Mouse (Mus musculus): ENCODE measurements around the gene Afg1l. TPM values are rescaled to one million over a fixed set of nuclear protein-coding genes. Genes with fewer than 3 reads are reported as not detected.

Afg1l gene
- polyA plus RNA-seq, 1 experiment from 2014 or later = 4.3 TPM

DNA sequence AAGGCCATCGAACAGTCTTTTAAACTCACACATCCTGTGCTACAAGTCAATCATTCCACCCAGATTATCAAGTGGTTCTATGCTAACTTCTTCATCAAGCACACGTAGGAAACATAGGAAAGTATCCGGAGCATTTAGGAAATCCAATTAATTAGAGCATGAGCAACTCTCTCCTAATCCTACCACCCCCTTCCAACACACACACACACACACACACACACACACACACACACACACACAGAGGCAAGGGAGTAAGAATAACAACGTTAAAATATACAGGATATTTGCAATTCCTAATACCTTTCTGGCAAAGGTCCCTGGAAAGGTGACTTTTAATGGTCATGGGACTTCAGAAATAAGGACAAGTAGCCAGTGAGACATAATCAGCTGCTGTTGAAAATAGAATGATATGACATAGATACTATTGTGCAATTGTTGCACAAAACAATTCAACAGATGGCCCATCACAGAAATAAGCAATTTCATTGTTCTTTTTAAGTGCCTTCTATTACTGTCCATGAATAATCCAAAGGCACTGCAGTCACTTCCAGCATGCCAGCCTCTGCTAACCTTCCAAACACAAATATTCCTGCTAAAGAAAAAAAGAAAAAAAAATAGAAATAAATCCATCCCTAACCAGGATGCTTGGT, 62.4 kb downstream of the Afg1l start:
- Histone ChIP-seq H3K9me3 (no peaks in the 10 kb centered on the region), H3K4me1 (peaks cover 27% of the 10 kb centered on the region), H3K4me2 (no peak overlapping the region), H3K27ac (no peak overlapping the region), H3K27me3 (0 out of 2 replicates have a peak, but pooled peaks cover 3% of the 10 kb centered on the region), H3K9ac (no peak overlapping the region), H3K36me3 (replicated peaks) (no peaks in the 10 kb centered on the region), H3K4me3 (replicated peaks) (no peak overlapping the region)
- no peak for ATAC-seq (ENCODE audit: low FRiP score)
- WGBS = 35% methylated on average over 4 of the region's 4 CpGs

DNA sequence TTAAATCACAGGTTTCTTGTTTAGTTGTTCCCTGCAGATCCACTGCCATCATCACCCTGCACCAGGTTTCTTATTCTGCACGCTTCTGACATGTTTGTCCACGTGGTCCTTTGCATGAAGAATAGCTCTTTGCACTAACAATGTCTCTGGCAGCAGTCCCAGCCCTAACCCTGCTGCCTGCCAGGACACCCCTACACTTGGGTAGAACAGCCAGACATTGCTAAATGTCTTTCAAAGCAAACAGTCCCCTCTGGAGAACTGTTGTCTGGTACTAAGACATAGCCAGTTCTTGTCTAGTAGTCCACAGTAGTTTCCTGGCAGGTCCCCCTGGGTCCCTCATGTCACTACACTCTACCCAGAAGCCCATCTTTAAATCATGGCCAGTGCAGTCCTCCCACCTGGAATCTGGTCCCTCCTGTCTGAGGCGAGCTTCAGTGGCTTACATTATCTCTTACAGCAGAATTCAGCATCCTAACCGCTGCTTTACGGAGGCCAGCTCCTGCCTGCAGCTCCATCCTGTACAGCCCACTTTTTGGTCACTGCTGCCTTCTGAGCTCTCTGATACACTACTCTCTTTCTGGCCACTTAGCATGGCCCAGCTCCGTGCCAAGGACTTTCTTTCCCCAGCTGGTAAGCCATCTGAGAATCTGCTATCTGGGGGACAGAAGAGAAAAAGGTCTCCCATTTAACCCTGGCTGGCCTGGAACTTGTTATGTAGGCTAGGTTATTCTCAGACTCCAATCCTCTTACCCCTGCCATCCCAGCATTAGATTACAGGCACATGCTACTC, 67.4 kb downstream of the Afg1l start:
- H3K4me3 ChIP-seq (replicated peaks) = no peak overlapping the region
- no peaks in the 10 kb centered on the region for H3K9me3 ChIP-seq
- H3K4me1 ChIP-seq = peaks cover 3% of the 10 kb centered on the region; the same call in 1 of the 2 replicates
- 0 out of 2 replicates have a peak, but pooled peaks cover 3% of the 10 kb centered on the region for H3K27me3 ChIP-seq
- H3K27ac ChIP-seq = no peak overlapping the region
- H3K9ac ChIP-seq = no peak overlapping the region
- no peak overlapping the region for H3K4me2 ChIP-seq
- no peaks in the 10 kb centered on the region for H3K36me3 ChIP-seq (replicated peaks)
- 76% methylated on average over 6 of the region's 6 CpGs for WGBS
- ATAC-seq (ENCODE audit: low FRiP score) = no peak

DNA sequence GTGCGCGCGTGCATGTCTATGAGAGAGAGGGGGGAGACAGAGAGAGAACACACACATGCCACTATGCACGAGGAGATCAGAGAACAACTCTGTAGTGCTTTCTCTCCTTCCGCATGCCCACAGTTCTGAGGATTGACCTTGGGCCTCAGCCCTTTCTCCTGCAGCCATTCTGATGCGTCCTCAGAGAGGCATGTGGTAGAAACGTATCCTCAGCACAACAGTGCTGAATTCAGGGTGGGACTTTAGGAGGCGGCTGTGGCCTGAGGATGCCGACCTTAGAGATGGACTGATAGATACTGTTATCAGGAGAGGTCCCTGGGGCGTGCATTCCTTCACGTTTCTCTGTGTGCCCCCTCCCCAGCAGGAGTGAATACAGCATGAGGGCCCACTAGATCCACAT, 87.9 kb downstream of the Afg1l start:
- no peak overlapping the region for H3K27ac ChIP-seq
- no peak for ATAC-seq (ENCODE audit: low FRiP score)
- 73% methylated on average over 11 of the region's 11 CpGs for WGBS
- no peak overlapping the region for H3K9ac ChIP-seq
- no peak overlapping the region for H3K4me3 ChIP-seq (replicated peaks)
- H3K4me2 ChIP-seq = no peak overlapping the region
- no peaks in the 10 kb centered on the region for H3K9me3 ChIP-seq
- H3K4me1 ChIP-seq = no peaks in the 10 kb centered on the region
- no peaks in the 10 kb centered on the region for H3K27me3 ChIP-seq
- no peaks in the 10 kb centered on the region for H3K36me3 ChIP-seq (replicated peaks)

DNA sequence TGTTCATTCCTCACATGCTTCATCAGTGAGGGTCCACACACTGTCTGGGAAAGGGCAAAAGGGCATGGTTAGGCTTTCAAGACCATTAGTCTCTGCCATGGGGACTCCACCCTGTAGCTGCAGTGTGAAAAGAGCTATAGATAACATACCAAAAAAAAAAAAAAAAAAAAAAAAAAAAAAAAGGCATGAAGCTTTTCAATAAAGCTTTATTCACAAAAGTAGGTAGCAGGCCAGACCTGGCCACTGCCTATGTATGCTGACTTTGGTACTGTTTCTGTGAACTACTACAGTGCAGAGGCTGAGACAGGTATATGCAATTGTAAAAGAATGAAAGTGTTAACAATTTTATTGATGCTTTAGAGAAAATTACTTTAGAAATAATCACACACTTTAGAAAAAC, 90.2 kb downstream of the Afg1l start:
- no peak overlapping the region for H3K9ac ChIP-seq
- H3K4me2 ChIP-seq = no peak overlapping the region
- H3K36me3 ChIP-seq (replicated peaks) = no peaks in the 10 kb centered on the region
- no peak for ATAC-seq (ENCODE audit: low FRiP score)
- no peak overlapping the region for H3K27ac ChIP-seq
- H3K27me3 ChIP-seq = no peaks in the 10 kb centered on the region
- H3K4me3 ChIP-seq (replicated peaks) = no peak overlapping the region
- no peaks in the 10 kb centered on the region for H3K9me3 ChIP-seq
- H3K4me1 ChIP-seq = peaks cover 15% of the 10 kb centered on the region

DNA sequence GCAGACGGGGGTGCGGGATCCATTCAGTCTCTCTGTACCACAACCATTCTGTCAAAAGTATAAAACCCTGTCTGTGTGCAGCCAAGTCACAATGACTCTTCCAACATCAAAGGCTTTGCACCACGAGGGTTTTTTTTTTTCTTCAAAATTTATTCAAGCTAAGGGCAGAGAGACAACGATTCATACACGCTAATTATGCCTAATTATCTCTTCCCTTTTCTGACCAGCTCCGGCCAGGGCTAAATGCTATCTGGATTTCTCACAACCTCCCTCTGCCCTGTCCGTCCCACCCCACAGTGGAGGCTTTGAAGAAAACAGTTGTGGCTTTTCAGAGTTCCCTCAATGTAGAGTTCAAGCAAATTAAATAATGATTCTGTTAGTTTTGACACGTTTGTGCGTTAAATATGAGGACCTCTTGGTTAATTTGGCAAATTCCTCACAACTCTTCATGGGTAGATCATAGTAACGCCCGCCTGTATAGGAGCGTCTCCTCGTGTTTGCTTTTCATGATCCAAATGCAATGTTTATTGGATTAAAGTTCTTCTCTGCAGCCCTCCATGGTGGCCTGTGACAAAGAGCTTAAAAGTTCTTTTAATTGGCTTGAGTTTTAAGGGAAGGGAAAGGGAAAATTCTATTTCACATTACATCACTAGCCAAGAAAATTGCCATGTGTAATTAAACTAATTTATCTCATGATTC, 93.3 kb downstream of the Afg1l start:
- Histone ChIP-seq H3K9me3 (no peaks in the 10 kb centered on the region), H3K36me3 (replicated peaks) (no peaks in the 10 kb centered on the region), H3K4me1 (peaks cover 15% of the 10 kb centered on the region), H3K27ac (no peak overlapping the region), H3K4me3 (replicated peaks) (no peak overlapping the region), H3K27me3 (no peaks in the 10 kb centered on the region), H3K4me2 (peak overlapping the region; percentile 35), H3K9ac (no peak overlapping the region)
- WGBS = 11% methylated on average over 13 of the region's 13 CpGs
- ATAC-seq (ENCODE audit: low FRiP score) = peak; percentile 61; the same call in 1 of the 2 replicates

DNA sequence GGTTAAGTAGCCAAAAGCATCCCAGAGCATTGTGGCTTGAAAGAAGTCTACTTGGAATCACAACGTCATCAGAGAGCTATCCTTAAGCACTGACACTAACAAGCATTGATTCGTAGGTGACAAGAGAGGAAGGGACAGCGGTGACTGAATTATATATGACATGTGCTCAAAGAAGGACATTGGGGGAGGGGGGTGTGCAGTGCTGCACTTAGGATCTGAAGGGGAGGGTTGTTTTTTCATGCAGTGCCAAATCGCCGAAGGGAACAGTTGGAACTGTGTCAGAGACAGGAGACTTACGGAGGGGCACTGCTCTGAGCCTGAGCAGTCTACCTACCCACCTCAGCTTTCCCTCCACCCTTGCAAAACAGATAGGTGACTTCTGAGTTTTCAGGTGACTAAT, 94.7 kb downstream of the Afg1l start:
- H3K4me1 ChIP-seq = peaks cover 15% of the 10 kb centered on the region
- peak; percentile 61; the same call in 1 of the 2 replicates for ATAC-seq (ENCODE audit: low FRiP score)
- 32% methylated on average over 6 of the region's 6 CpGs for WGBS
- no peak overlapping the region for H3K4me3 ChIP-seq (replicated peaks)
- no peak overlapping the region for H3K27ac ChIP-seq
- H3K4me2 ChIP-seq = no peak overlapping the region
- H3K27me3 ChIP-seq = no peaks in the 10 kb centered on the region
- no peaks in the 10 kb centered on the region for H3K9me3 ChIP-seq
- H3K9ac ChIP-seq = no peak overlapping the region
- no peaks in the 10 kb centered on the region for H3K36me3 ChIP-seq (replicated peaks)

DNA sequence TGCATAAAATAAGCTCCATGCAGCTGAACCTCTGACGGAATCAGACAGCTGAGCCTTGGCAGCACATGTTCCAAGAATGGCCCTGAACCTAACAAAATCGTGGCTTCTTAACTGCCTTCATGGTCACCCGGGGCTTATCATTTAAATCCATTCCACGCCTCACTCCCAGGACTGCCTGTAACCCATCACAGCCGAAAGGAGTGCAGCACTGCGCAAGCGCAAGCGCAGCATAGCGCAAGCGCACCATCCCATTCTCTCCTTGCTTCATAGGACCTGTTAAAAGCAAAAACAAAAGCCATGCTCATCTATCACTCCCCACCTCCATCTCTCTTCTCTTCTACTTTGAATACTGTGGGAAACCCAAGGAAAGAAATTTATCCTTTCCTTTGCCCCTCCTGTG, 114.1 kb downstream of the Afg1l start:
- Histone ChIP-seq H3K4me1 (no peaks in the 10 kb centered on the region), H3K4me3 (replicated peaks) (no peak overlapping the region), H3K4me2 (no peak overlapping the region), H3K9me3 (no peaks in the 10 kb centered on the region), H3K27me3 (no peaks in the 10 kb centered on the region), H3K36me3 (replicated peaks) (no peaks in the 10 kb centered on the region), H3K9ac (no peak overlapping the region), H3K27ac (no peak overlapping the region)
- ATAC-seq (ENCODE audit: low FRiP score) = no peak
- 87% methylated on average over 10 of the region's 10 CpGs for WGBS

DNA sequence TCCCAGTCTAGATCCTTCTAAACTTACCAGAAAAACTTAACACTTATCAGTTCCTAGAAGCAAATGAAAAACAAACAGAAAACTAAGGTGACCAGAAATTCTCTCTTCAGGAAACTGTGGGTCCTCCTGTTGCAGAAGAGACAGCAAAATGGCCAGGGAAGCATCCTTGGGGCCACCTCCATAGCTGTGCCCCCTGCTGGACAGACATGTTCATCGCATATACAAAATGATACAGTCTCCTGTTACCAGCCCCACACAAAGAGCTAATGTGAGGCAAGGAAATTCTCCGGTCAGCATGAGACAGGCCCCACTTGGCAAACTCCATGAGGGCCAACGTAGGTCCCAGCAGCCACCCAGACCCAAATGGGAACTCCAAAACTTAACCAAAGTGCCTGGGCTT, 122.4 kb downstream of the Afg1l start:
- no peak overlapping the region for H3K4me3 ChIP-seq (replicated peaks)
- H3K9ac ChIP-seq = no peak overlapping the region
- no peak for ATAC-seq (ENCODE audit: low FRiP score)
- H3K27me3 ChIP-seq = no peaks in the 10 kb centered on the region
- no peaks in the 10 kb centered on the region for H3K36me3 ChIP-seq (replicated peaks)
- no peaks in the 10 kb centered on the region for H3K9me3 ChIP-seq
- WGBS = 35% methylated on average over 3 of the region's 3 CpGs
- no peaks in the 10 kb centered on the region for H3K4me1 ChIP-seq
- H3K27ac ChIP-seq = no peak overlapping the region
- H3K4me2 ChIP-seq = no peak overlapping the region

DNA sequence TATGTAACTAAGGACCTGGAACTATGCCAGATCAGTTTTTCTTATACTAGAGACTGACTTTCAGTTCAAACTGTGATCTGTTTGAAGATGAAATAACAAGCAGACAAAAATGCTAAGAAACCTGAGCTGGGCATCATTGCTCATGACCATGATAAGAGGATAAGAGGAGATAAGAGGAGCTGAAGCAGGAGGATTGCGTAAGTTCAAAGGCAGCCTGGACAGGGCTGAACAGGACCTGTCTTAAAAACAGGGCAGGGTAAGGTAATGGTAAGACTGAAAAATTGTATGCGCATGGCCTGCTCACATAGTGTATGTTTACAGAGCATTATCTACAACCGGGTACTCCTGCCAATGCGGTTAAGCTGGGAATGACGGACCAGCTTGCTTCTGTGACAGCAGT, 130.4 kb downstream of the Afg1l start:
- ATAC-seq (ENCODE audit: low FRiP score) = no peak
- Histone ChIP-seq H3K9me3 (no peaks in the 10 kb centered on the region), H3K4me2 (no peak overlapping the region), H3K27me3 (no peaks in the 10 kb centered on the region), H3K9ac (no peak overlapping the region), H3K4me3 (replicated peaks) (no peak overlapping the region), H3K4me1 (peaks cover 16% of the 10 kb centered on the region), H3K27ac (no peak overlapping the region), H3K36me3 (replicated peaks) (no peaks in the 10 kb centered on the region)
- WGBS = 93% methylated on average over 5 of the region's 5 CpGs

DNA sequence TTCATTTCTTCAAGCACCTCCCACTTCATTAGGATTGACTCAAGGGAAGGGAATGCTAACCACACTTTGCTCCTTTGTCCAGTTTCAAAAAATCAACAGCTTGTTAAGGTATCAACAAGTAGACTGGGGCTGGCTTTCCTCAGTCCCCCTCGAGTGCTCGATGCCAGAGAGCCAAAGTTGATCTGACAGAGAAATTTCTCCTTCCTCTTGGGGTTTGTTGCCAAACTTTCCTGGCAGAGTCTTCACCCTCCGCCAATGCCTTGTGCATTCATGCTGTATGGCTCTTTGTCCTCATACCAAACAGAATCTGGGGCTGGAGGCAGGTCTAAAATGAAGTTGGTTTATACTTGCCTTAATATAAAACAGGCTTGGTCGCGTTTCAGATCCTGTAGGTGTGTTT, 131.2 kb downstream of the Afg1l start:
- WGBS = 50% methylated on average over 5 of the region's 5 CpGs
- peaks cover 16% of the 10 kb centered on the region for H3K4me1 ChIP-seq
- ATAC-seq (ENCODE audit: low FRiP score) = no peak
- no peak overlapping the region for H3K4me2 ChIP-seq
- H3K9me3 ChIP-seq = no peaks in the 10 kb centered on the region
- no peak overlapping the region for H3K9ac ChIP-seq
- H3K36me3 ChIP-seq (replicated peaks) = no peaks in the 10 kb centered on the region
- no peaks in the 10 kb centered on the region; the same call in 1 of the 2 replicates for H3K27me3 ChIP-seq
- peak overlapping the region; percentile 33; the same call in 1 of the 2 replicates for H3K27ac ChIP-seq
- no peak overlapping the region for H3K4me3 ChIP-seq (replicated peaks)

DNA sequence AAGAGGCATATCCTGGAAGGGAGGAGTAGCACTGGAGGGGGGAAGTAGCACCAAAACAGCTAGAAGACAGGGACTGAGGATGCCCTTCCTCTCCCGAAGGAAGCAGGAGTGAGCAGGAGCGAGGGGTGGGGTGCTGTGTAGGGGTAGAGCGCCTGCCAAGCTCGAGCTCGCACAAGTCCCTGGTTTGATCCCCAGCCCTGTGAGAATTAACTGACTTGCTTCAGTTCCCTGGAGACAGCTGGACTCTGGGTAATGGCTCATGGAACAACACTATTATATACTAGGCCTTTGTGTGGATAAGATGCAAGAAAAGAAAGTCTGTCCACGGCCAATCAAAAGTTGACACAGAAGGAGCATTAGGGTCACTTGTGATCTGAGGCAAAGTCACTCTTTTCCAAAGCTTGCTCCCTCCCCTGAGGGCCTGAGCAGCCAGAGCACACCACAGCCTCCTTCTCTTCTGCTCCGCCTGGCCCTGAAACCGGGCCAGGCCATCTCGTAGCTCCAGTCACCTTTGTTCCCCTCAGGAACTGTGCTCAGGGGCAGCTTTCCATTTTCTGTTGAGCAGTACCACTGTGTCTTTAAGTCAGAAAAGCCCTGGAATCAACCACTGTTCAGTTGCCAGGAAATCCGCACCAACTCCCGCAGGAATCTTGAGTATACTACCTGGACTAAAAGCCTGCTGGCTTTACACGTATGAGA, 132.0 kb downstream of the Afg1l start:
- H3K27ac ChIP-seq = peak overlapping the region; percentile 25; the same call in 1 of the 2 replicates
- 40% methylated on average over 12 of the region's 12 CpGs for WGBS
- H3K27me3 ChIP-seq = peaks cover 6% of the 10 kb centered on the region
- no peaks in the 10 kb centered on the region for H3K36me3 ChIP-seq (replicated peaks)
- H3K4me2 ChIP-seq = no peak overlapping the region
- peaks cover 21% of the 10 kb centered on the region for H3K4me1 ChIP-seq
- no peak overlapping the region for H3K9ac ChIP-seq
- ATAC-seq (ENCODE audit: low FRiP score) = no peak
- no peaks in the 10 kb centered on the region for H3K9me3 ChIP-seq
- no peak overlapping the region for H3K4me3 ChIP-seq (replicated peaks)

DNA sequence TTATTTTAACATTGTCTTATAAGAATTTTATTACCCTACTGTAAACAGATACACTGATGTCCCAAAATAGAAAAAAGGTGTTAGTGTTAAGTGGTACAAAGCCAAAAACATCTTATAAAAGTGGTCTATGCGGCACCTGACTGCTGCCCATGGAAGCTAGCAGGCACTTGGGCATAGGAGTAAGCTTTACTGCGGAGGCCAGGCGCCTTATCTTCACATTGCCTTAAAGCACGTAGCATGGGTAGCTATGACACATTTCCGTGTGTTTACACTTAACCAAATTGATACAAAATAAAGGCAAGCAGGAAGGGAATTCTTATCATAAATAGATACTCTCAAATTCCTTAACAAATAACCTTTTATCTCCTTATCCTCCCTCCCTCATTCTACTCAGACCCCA, 135.7 kb downstream of the Afg1l start:
- ATAC-seq (ENCODE audit: low FRiP score) = no peak
- Histone ChIP-seq H3K36me3 (replicated peaks) (no peaks in the 10 kb centered on the region), H3K27me3 (peaks cover 10% of the 10 kb centered on the region), H3K9ac (no peak overlapping the region), H3K9me3 (no peaks in the 10 kb centered on the region), H3K4me2 (no peak overlapping the region), H3K27ac (no peak overlapping the region), H3K4me1 (peaks cover 57% of the 10 kb centered on the region), H3K4me3 (replicated peaks) (no peak overlapping the region)
- WGBS = 94% methylated on average over 5 of the region's 5 CpGs

Data from forebrain, embryonic 12.5 days (tissue).